Mouse (Mus musculus) yolk sac, embryonic 10.5 days (tissue): ENCODE results near the gene Adipoq.

Source experiments
- DNase-seq: peaks from one replicate; pipeline ENCODE4 v3.0.0-alpha.2; 2017; ENCODE audit warnings: low spot score

The Adipoq gene

GRCm38 (mm10) chr16:23115486-23115885, 30.9 kb upstream of the Adipoq start:
- no peak for DNase-seq

- DNase-seq: no peak
Observed at GRCm38 (mm10) chr16:23117173-23117572, 29.2 kb upstream of the Adipoq start.

- no peak for DNase-seq
Observed at GRCm38 (mm10) chr16:23122446-23122845, 23.9 kb upstream of the Adipoq start.

- DNase-seq: no peak
Observed at GRCm38 (mm10) chr16:23123104-23123503, 23.2 kb upstream of the Adipoq start.

GRCm38 (mm10) chr16:23124398-23124797, 21.9 kb upstream of the Adipoq start:
- DNase-seq: no peak

GRCm38 (mm10) chr16:23127311-23127672, 19.0 kb upstream of the Adipoq start:
- no peak for DNase-seq

GRCm38 (mm10) chr16:23127673-23128375, 18.5 kb upstream of the Adipoq start, which contains the start of gene Rfc4:
TSS of gene Rfc4 (minus strand) at chr16:23127737.
- peak; percentile 92 for DNase-seq

- DNase-seq: no peak
Observed at GRCm38 (mm10) chr16:23130303-23130702, 16.0 kb upstream of the Adipoq start.

GRCm38 (mm10) chr16:23132336-23132735, 14.0 kb upstream of the Adipoq start:
- DNase-seq: no peak

- DNase-seq: peak; percentile 36
Observed at GRCm38 (mm10) chr16:23135421-23136149, 10.8 kb upstream of the Adipoq start.

- no peak for DNase-seq
Observed at GRCm38 (mm10) chr16:23136406-23136970, 9.8 kb upstream of the Adipoq start.

- DNase-seq: no peak
Observed at GRCm38 (mm10) chr16:23140911-23141310, 5.4 kb upstream of the Adipoq start.

GRCm38 (mm10) chr16:23144326-23144725, 2.0 kb upstream of the Adipoq start:
- DNase-seq: no peak

GRCm38 (mm10) chr16:23145211-23145610, 1.1 kb upstream of the Adipoq start:
- no peak for DNase-seq

- peak; percentile 20 for DNase-seq
Observed at GRCm38 (mm10) chr16:23148936-23149335, 2.6 kb downstream of the Adipoq start.

- no peak for DNase-seq
Observed at GRCm38 (mm10) chr16:23149396-23149795, 3.1 kb downstream of the Adipoq start.

- no peak for DNase-seq
Observed at GRCm38 (mm10) chr16:23151423-23151822, 5.1 kb downstream of the Adipoq start.

GRCm38 (mm10) chr16:23154261-23154660, 7.9 kb downstream of the Adipoq start:
- DNase-seq: no peak

- no peak for DNase-seq
Observed at GRCm38 (mm10) chr16:23157013-23157412, 10.7 kb downstream of the Adipoq start.

- no peak for DNase-seq
Observed at GRCm38 (mm10) chr16:23158292-23158691, 12.0 kb downstream of the Adipoq start.

GRCm38 (mm10) chr16:23158957-23159356, 12.6 kb downstream of the Adipoq start:
- DNase-seq: no peak

- DNase-seq: no peak
Observed at GRCm38 (mm10) chr16:23159749-23160148, 13.4 kb downstream of the Adipoq start.

- no peak for DNase-seq
Observed at GRCm38 (mm10) chr16:23162116-23162515, 15.8 kb downstream of the Adipoq start.
